Mouse (Mus musculus): ENCODE measurements around the gene Chst3. TPM values are rescaled to one million over a fixed set of nuclear protein-coding genes. Genes with fewer than 3 reads are reported as not detected.
A peak's percentile ranks its signal among the peaks of the same experiment; 100 is the strongest.
"Not testable (repeated sequence)": the region's sequence is repeated elsewhere in the genome, so short reads cannot be mapped to it uniquely, and the experiment has no call there.

Chst3 gene
- polyA plus RNA-seq, 1 experiment from 2014 or later = 0.08 TPM

- no peak overlapping the region for H3K4me2 ChIP-seq
- H3K36me3 ChIP-seq = no peaks in the 10 kb centered on the region
- H3K9me3 ChIP-seq (replicated peaks) = no peaks in the 10 kb centered on the region
- DNase-seq = no peak
- H3K4me1 ChIP-seq (replicated peaks) = no peaks in the 10 kb centered on the region
- no peak for ATAC-seq (ENCODE audit: low read depth)
- H3K27me3 ChIP-seq = no peaks in the 10 kb centered on the region
- H3K9ac ChIP-seq = no peak overlapping the region
- H3K4me3 ChIP-seq (replicated peaks) = no peak overlapping the region
- H3K27ac ChIP-seq = no peak overlapping the region
- 59% methylated on average over 6 of the region's 6 CpGs for WGBS (ENCODE audit: insufficient replicate concordance)
Measured at GRCm38 (mm10) chr10:60230321-60231088, 11.4 kb upstream of the Chst3 start.

DNA sequence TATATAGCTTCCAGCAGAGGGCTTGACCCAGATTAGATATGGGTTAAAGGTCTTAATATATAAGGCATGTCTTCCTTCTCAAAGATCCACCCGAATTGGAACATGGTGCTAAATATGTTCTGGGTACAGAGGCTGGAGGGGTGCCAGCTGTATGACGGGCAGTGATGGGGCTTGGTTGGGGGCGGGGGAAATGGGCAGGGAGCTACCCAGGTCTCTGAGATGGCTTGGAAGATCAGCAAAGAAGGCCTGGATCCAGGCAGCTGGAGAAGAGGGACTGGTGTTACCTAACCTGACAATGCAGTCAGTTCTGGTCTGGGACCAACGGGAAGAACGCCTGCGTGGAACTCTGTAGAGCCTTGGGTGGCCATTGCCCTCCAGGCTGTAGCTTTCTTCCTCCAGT lies 10.1 kb upstream of the Chst3 start:
- no peak for ATAC-seq (ENCODE audit: low read depth)
- no peak overlapping the region for H3K27ac ChIP-seq
- no peak for DNase-seq
- H3K9me3 ChIP-seq (replicated peaks) = no peaks in the 10 kb centered on the region
- 69% methylated on average over 6 of the region's 6 CpGs for WGBS (ENCODE audit: insufficient replicate concordance)
- no peaks in the 10 kb centered on the region for H3K27me3 ChIP-seq
- H3K36me3 ChIP-seq = no peaks in the 10 kb centered on the region
- no peak overlapping the region for H3K9ac ChIP-seq
- H3K4me3 ChIP-seq (replicated peaks) = no peak overlapping the region
- H3K4me2 ChIP-seq = no peak overlapping the region
- H3K4me1 ChIP-seq (replicated peaks) = no peaks in the 10 kb centered on the region

- ATAC-seq (ENCODE audit: low read depth) (no peak), DNase-seq (no peak)
- Histone ChIP-seq H3K9ac (no peak overlapping the region), H3K27me3 (no peaks in the 10 kb centered on the region), H3K27ac (no peak overlapping the region), H3K4me1 (replicated peaks) (no peaks in the 10 kb centered on the region), H3K4me2 (no peak overlapping the region), H3K4me3 (replicated peaks) (no peak overlapping the region), H3K9me3 (replicated peaks) (no peaks in the 10 kb centered on the region), H3K36me3 (no peaks in the 10 kb centered on the region)
- 39% methylated on average over 4 of the region's 4 CpGs for WGBS (ENCODE audit: insufficient replicate concordance)
Measured at GRCm38 (mm10) chr10:60227666-60228065, 8.6 kb upstream of the Chst3 start.

- Histone ChIP-seq H3K27me3 (peaks cover 20% of the 10 kb centered on the region), H3K9me3 (replicated peaks) (no peaks in the 10 kb centered on the region), H3K27ac (no peak overlapping the region), H3K9ac (no peak overlapping the region), H3K36me3 (no peaks in the 10 kb centered on the region), H3K4me2 (no peak overlapping the region), H3K4me3 (replicated peaks) (no peak overlapping the region), H3K4me1 (replicated peaks) (no peaks in the 10 kb centered on the region)
- DNase-seq = no peak
- 37% methylated on average over 2 of the region's 2 CpGs for WGBS (ENCODE audit: insufficient replicate concordance)
- ATAC-seq (ENCODE audit: low read depth) = no peak
Measured at GRCm38 (mm10) chr10:60224601-60225000, 5.5 kb upstream of the Chst3 start.

DNA sequence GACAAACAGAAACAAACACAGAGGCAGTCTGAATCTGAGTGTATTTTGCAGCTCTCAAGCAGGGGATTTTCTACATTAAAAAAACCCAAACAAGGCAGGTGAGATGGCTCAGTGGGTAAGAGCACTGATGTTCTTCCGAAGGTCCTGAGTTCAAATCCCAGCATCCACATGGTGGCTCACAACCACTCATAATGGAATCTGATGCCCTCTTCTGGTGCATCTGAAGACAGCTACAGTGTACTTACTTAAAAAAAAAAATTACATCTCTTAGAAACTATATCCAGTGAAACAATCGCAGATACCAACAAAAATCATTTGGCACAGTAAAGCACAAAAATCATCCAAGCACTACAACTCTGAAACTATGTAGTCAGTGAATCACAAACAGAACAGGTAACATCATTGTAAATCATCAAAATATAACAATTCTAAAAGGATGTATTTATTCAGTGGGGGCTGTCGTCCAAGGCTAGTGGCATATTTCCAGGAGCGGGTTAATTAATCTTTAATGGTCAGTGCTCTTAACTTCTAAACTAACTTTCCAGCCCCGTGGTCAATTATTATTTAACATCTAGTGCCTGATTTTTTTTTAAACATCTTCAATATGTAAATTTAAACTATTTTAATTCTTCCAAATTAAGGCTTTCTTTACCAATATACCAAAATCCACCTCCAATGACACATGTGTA lies 2.7 kb upstream of the Chst3 start:
- H3K27me3 ChIP-seq = peaks cover 49% of the 10 kb centered on the region
- 70% methylated on average over 5 of the region's 5 CpGs for WGBS (ENCODE audit: insufficient replicate concordance)
- not testable (repeated sequence) for ATAC-seq (ENCODE audit: low read depth)

DNA sequence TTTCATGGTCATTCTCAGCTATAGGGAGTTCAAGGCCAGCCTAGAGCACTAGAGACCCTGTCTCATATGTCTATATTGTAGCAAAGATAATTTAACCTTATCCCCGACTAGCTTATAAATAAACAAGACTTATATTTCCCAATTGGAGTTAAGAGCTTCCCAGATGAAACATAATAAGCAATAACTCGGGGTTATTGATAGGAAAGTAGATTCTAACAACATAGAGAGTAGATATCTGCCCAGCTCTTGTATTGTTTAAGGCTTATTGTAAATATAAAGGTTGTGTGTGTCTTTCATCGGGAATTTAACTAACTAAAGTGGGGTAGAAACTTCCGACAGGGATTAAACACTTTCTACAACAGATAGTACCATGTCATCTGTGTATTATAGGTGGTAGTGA lies 1.5 kb upstream of the Chst3 start:
- H3K4me3 ChIP-seq (replicated peaks) = no peak overlapping the region
- ATAC-seq (ENCODE audit: low read depth) (no peak), DNase-seq (no peak)
- no peaks in the 10 kb centered on the region for H3K9me3 ChIP-seq (replicated peaks)
- no peak overlapping the region for H3K27ac ChIP-seq
- no peaks in the 10 kb centered on the region for H3K36me3 ChIP-seq
- 58% methylated on average over 4 of the region's 4 CpGs for WGBS (ENCODE audit: insufficient replicate concordance)
- no peaks in the 10 kb centered on the region for H3K4me1 ChIP-seq (replicated peaks)
- H3K9ac ChIP-seq = no peak overlapping the region
- peaks cover 60% of the 10 kb centered on the region for H3K27me3 ChIP-seq
- H3K4me2 ChIP-seq = no peak overlapping the region

More for the DNA sequence above, 2.7 kb upstream of the Chst3 start:
- H3K27ac ChIP-seq; H3K9me3 ChIP-seq (replicated peaks); H3K4me1 ChIP-seq (replicated peaks); H3K9ac ChIP-seq; DNase-seq; H3K4me3 ChIP-seq (replicated peaks); H3K4me2 ChIP-seq; H3K36me3 ChIP-seq: not testable (repeated sequence)

DNA sequence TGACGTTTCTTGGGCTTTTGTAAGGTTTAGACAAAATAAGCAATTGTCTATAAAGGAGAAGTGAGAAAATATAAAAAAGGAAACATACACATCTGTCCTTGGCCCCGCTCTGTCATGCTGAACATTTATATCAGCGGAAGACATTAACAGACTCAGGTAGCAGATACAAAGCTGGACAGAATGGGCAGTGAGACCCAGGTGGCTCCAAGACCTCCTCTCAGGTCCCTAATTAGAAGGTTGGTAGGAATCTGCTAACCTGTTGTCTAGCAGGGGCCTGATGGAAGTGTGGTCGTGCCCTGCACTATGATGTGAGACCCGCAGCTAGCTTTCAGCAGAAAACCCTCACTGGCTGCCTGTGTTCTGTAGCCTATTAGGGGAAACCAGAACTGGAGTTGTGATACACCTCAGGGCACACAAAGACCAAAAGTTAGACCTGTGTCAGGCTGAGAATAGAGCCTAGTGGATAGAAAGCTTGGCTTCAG lies 1.0 kb upstream of the Chst3 start:
- 57% methylated on average over 5 of the region's 5 CpGs for WGBS (ENCODE audit: insufficient replicate concordance)
- H3K9ac ChIP-seq = no peak overlapping the region
- H3K27me3 ChIP-seq = peaks cover 65% of the 10 kb centered on the region
- no peak overlapping the region for H3K4me3 ChIP-seq (replicated peaks)
- H3K9me3 ChIP-seq (replicated peaks) = no peaks in the 10 kb centered on the region
- no peak overlapping the region for H3K27ac ChIP-seq
- H3K4me1 ChIP-seq (replicated peaks) = no peaks in the 10 kb centered on the region
- DNase-seq = no peak
- no peaks in the 10 kb centered on the region for H3K36me3 ChIP-seq
- H3K4me2 ChIP-seq = no peak overlapping the region
- no peak for ATAC-seq (ENCODE audit: low read depth)

- 7% methylated on average over 18 of the region's 18 CpGs for WGBS (ENCODE audit: insufficient replicate concordance)
- DNase-seq = no peak
- H3K27ac ChIP-seq = no peak overlapping the region
- H3K9ac ChIP-seq = no peak overlapping the region; the same call in 1 of the 2 replicates
- H3K27me3 ChIP-seq = peaks cover 69% of the 10 kb centered on the region
- no peak for ATAC-seq (ENCODE audit: low read depth)
- no peaks in the 10 kb centered on the region for H3K9me3 ChIP-seq (replicated peaks)
- H3K4me2 ChIP-seq = peak overlapping the region; percentile 53
- peak overlapping the region; percentile 49 for H3K4me3 ChIP-seq (replicated peaks)
- no peaks in the 10 kb centered on the region for H3K36me3 ChIP-seq
- H3K4me1 ChIP-seq (replicated peaks) = no peaks in the 10 kb centered on the region
Measured at GRCm38 (mm10) chr10:60218033-60218590, 948 bp downstream of the Chst3 start.

GRCm38 (mm10) chr10:60216331-60217095 lies 2.5 kb downstream of the Chst3 start:
- DNase-seq (no peak), ATAC-seq (ENCODE audit: low read depth) (no peak)
- Histone ChIP-seq H3K36me3 (no peaks in the 10 kb centered on the region), H3K9ac (no peak overlapping the region), H3K4me3 (replicated peaks) (no peak overlapping the region), H3K4me2 (no peak overlapping the region), H3K4me1 (replicated peaks) (no peaks in the 10 kb centered on the region), H3K9me3 (replicated peaks) (no peaks in the 10 kb centered on the region), H3K27ac (no peak overlapping the region), H3K27me3 (peaks cover 80% of the 10 kb centered on the region)
- 66% methylated on average over 11 of the region's 11 CpGs for WGBS (ENCODE audit: insufficient replicate concordance)

DNA sequence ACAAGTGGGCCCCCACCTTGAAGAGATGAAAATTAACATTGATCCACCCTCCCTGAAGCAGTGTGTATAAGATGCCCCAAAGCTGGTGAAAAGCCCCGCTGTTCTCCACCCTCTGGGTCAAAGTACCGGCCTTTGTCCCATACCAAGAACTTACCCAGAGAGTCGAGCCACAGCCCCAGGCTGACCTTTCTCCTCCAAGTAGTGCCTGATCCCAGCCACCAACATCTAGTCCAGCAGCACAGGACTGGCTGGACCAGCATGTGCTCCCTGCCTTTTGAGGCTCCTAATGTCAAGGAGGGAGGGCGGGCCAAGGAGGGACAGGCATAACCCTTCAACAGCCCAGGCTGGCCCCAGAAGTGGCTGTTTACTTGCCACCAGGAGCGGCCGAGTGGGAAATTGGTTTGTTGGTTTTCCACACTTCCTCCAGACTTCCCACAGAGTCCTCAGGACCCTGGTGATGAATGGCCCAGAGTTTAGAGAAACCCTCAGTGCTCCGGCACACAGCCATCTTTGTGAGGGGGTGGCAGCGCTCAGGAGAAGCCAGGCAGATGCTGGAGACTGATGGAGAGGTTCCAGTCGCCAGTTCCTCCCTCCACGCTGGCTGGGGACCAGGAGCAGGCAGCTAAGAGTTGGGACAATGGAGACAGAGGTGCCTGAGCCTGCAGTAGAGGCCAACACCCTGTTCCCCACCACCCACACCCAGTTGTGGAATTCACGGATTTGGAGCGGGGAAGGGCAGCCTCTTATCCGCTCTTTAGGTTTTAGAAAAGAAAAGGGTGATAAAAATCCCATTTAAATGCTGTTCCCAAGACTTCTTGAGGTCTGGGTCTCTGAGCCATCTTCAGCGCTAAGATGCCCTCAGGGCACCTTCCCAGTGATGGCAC lies 3.7 kb downstream of the Chst3 start:
- 41% methylated on average over 14 of the region's 14 CpGs for WGBS (ENCODE audit: insufficient replicate concordance)
- no peak overlapping the region for H3K27ac ChIP-seq
- H3K4me2 ChIP-seq = no peak overlapping the region
- no peak overlapping the region for H3K9ac ChIP-seq
- no peaks in the 10 kb centered on the region for H3K9me3 ChIP-seq (replicated peaks)
- DNase-seq = no peak
- no peaks in the 10 kb centered on the region for H3K36me3 ChIP-seq
- no peak for ATAC-seq (ENCODE audit: low read depth)
- no peak overlapping the region for H3K4me3 ChIP-seq (replicated peaks)
- H3K4me1 ChIP-seq (replicated peaks) = no peaks in the 10 kb centered on the region
- H3K27me3 ChIP-seq = peaks cover 68% of the 10 kb centered on the region
